Mouse (Mus musculus): Measurements from ENCODE around the gene Gtf3c1. TPM values are rescaled to one million over a fixed set of nuclear protein-coding genes. Genes with fewer than 3 reads are reported as not detected.

Gene Gtf3c1
- polyA plus RNA-seq, 1 experiment = 25.8 TPM

GRCm38 (mm10) chr7:125613579-125613978 lies 94.0 kb downstream of the Gtf3c1 start:
- Histone ChIP-seq H3K4me3 (ENCODE audit: extremely low read depth, insufficient read depth, insufficient read length) (no peak overlapping the region), H3K4me1 (ENCODE audit: control insufficient read depth, insufficient read depth, insufficient read length) (peaks cover 7% of the 10 kb centered on the region; the same call in 1 of the 2 replicates), H3K27ac (ENCODE audit: insufficient read depth, low read length) (0 out of 2 replicates have a peak overlapping the region, but pooled peaks have one; percentile 45), H3K36me3 (ENCODE audit: control insufficient read depth, insufficient read depth, low read length) (peaks cover 23% of the 10 kb centered on the region), H3K27me3 (ENCODE audit: control insufficient read depth, insufficient read depth, low read length) (no peaks in the 10 kb centered on the region)
- 53% methylated on average over 5 of the region's 5 CpGs for WGBS
- TF ChIP-seq POLR2A (IDR thresholded peaks at IDR 0.05; ENCODE audit: low read depth, low read length) (no peak), CTCF (IDR thresholded peaks at IDR 0.05; ENCODE audit: extremely low read depth, insufficient read depth, insufficient read length, insufficient replicate concordance) (no peak)
- no peak for DNase-seq (ENCODE audit: low read depth in 1 of 2, low spot score in 2 of 2)

GRCm38 (mm10) chr7:125608183-125608688 lies 99.3 kb downstream of the Gtf3c1 start:
- Histone ChIP-seq H3K27me3 (ENCODE audit: control insufficient read depth, insufficient read depth, low read length) (no peaks in the 10 kb centered on the region), H3K4me1 (ENCODE audit: control insufficient read depth, insufficient read depth, insufficient read length) (peaks cover 4% of the 10 kb centered on the region; the same call in 1 of the 2 replicates), H3K36me3 (ENCODE audit: control insufficient read depth, insufficient read depth, low read length) (peaks cover 14% of the 10 kb centered on the region), H3K27ac (ENCODE audit: insufficient read depth, low read length) (peak overlapping the region; percentile 97), H3K4me3 (ENCODE audit: extremely low read depth, insufficient read depth, insufficient read length) (peak overlapping the region; percentile 11; the same call in 1 of the 2 replicates)
- DNase-seq (ENCODE audit: low read depth in 1 of 2, low spot score in 2 of 2) = no peak
- 43% methylated on average over 4 of the region's 4 CpGs for WGBS
- TF ChIP-seq POLR2A (IDR thresholded peaks at IDR 0.05; ENCODE audit: low read depth, low read length) (no peak), CTCF (IDR thresholded peaks at IDR 0.05; ENCODE audit: extremely low read depth, insufficient read depth, insufficient read length, insufficient replicate concordance) (no peak)

- peak overlapping the region; percentile 97 for H3K27ac ChIP-seq (ENCODE audit: insufficient read depth, low read length)
- peak; percentile 65 to 67 for DNase-seq (ENCODE audit: low read depth in 1 of 2, low spot score in 2 of 2)
- no peaks in the 10 kb centered on the region for H3K27me3 ChIP-seq (ENCODE audit: control insufficient read depth, insufficient read depth, low read length)
- 8% methylated on average over 6 of the region's 6 CpGs for WGBS
- peak overlapping the region; percentile 75 for H3K4me3 ChIP-seq (ENCODE audit: extremely low read depth, insufficient read depth, insufficient read length)
- no peak for TF ChIP-seq CTCF (IDR thresholded peaks at IDR 0.05; ENCODE audit: extremely low read depth, insufficient read depth, insufficient read length, insufficient replicate concordance)
- H3K36me3 ChIP-seq (ENCODE audit: control insufficient read depth, insufficient read depth, low read length) = peaks cover 14% of the 10 kb centered on the region
- H3K4me1 ChIP-seq (ENCODE audit: control insufficient read depth, insufficient read depth, insufficient read length) = peaks cover 8% of the 10 kb centered on the region; the same call in 1 of the 2 replicates
These were observed 100.0 kb downstream of the Gtf3c1 start for GRCm38 (mm10) chr7:125607384-125608182.

GRCm38 (mm10) chr7:125606265-125607164 lies 101.1 kb downstream of the Gtf3c1 start:
- WGBS = 32% methylated on average over 2 of the region's 2 CpGs
- peaks cover 14% of the 10 kb centered on the region for H3K36me3 ChIP-seq (ENCODE audit: control insufficient read depth, insufficient read depth, low read length)
- H3K27ac ChIP-seq (ENCODE audit: insufficient read depth, low read length) = peak overlapping the region; percentile 97
- DNase-seq (ENCODE audit: low read depth in 1 of 2, low spot score in 2 of 2) = no peak
- no peaks in the 10 kb centered on the region for H3K27me3 ChIP-seq (ENCODE audit: control insufficient read depth, insufficient read depth, low read length)
- H3K4me3 ChIP-seq (ENCODE audit: extremely low read depth, insufficient read depth, insufficient read length) = peak overlapping the region; percentile 75
- no peak for TF ChIP-seq CTCF (IDR thresholded peaks at IDR 0.05; ENCODE audit: extremely low read depth, insufficient read depth, insufficient read length, insufficient replicate concordance)
- no peak for TF ChIP-seq POLR2A (IDR thresholded peaks at IDR 0.05; ENCODE audit: low read depth, low read length)
- peaks cover 15% of the 10 kb centered on the region; the same call in 1 of the 2 replicates for H3K4me1 ChIP-seq (ENCODE audit: control insufficient read depth, insufficient read depth, insufficient read length)

- peak overlapping the region; percentile 97 for H3K27ac ChIP-seq (ENCODE audit: insufficient read depth, low read length)
- H3K27me3 ChIP-seq (ENCODE audit: control insufficient read depth, insufficient read depth, low read length) = no peaks in the 10 kb centered on the region
- peak overlapping the region; percentile 75 for H3K4me3 ChIP-seq (ENCODE audit: extremely low read depth, insufficient read depth, insufficient read length)
- no peak for TF ChIP-seq CTCF (IDR thresholded peaks at IDR 0.05; ENCODE audit: extremely low read depth, insufficient read depth, insufficient read length, insufficient replicate concordance)
- TF ChIP-seq POLR2A (IDR thresholded peaks at IDR 0.05; ENCODE audit: low read depth, low read length) = peak; percentile 31; the same call in 1 of the 2 replicates
- 19% methylated on average over 4 of the region's 4 CpGs for WGBS
- peak in 1 of 2 experiments; percentile 89 for DNase-seq (ENCODE audit: low read depth in 1 of 2, low spot score in 2 of 2)
- H3K36me3 ChIP-seq (ENCODE audit: control insufficient read depth, insufficient read depth, low read length) = peaks cover 11% of the 10 kb centered on the region
- peaks cover 23% of the 10 kb centered on the region; the same call in 1 of the 2 replicates for H3K4me1 ChIP-seq (ENCODE audit: control insufficient read depth, insufficient read depth, insufficient read length)
These were observed 101.8 kb downstream of the Gtf3c1 start for GRCm38 (mm10) chr7:125605725-125606139.
